Mouse (Mus musculus): ENCODE results near the gene Mtcl1. TPM values are rescaled to one million over a fixed set of nuclear protein-coding genes. Genes with fewer than 3 reads are reported as not detected.

Mtcl1 gene
- polyA plus RNA-seq, 1 experiment from 2014 or later = 1.8 TPM

DNA sequence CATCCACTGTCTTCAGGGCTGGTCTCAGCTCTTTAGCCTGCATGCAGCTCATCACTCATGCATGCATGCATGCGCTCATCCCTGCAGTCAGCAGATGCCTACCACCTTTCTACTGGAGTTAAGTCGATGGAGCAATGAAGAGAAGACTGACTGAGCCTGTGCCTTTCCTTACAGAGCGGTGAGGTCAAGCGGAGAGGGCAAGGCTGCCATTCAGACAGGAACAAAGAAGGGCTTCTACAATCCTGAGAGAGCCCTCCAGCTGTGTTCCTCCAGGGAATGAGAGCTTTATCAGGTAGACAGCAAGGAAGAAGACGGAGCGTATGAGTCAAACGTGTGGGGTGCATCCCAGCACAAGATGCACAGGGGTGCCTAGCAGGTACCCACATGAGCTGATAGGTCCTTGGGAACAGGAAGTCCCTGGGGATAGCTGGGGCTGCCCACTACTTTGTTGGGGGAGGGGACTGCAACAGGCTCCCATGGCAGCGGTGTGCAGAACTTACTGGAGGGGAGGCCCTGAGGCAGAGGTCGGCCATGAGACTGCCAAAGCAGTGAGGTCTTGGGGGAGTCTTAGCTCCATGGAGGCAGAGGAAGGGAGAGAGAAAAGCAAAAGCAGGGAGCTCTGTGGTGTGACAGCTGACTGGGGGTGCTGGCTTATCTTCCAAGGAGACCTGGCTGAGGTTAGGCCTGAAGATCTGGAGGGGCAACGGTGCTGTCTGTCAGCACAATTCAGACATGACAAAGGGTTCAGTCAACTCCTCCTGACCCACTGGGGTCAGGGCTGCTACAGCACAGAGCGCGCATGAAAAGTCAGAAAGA is 37.2 kb downstream of the Mtcl1 start:
- no peak overlapping the region for H3K4me2 ChIP-seq (replicated peaks; ENCODE audit: low read depth)
- H3K27me3 ChIP-seq (ENCODE audit: control insufficient read depth, insufficient read depth, low read length) = no peaks in the 10 kb centered on the region
- WGBS = 72% methylated on average over 12 of the region's 12 CpGs
- DNase-seq (ENCODE audit: low spot score) = no peak
- no peak overlapping the region for H3K4me3 ChIP-seq (ENCODE audit: low read depth, low read length)
- ATAC-seq (ENCODE audit: low FRiP score, low TSS enrichment) = no peak
- H3K9ac ChIP-seq (ENCODE audit: low read length) = no peak overlapping the region
- no peaks in the 10 kb centered on the region for H3K4me1 ChIP-seq (replicated peaks; ENCODE audit: control insufficient read depth, insufficient read depth)
- H3K9me3 ChIP-seq (ENCODE audit: control insufficient read depth, low read length) = no peaks in the 10 kb centered on the region
- TF ChIP-seq EP300 (optimal IDR thresholded peaks at IDR 0.05) (no peak), CTCF (IDR thresholded peaks at IDR 0.05; ENCODE audit: low read depth) (no peak)
- no peak overlapping the region for H3K27ac ChIP-seq (replicated peaks)
- H3K36me3 ChIP-seq (ENCODE audit: control insufficient read depth, insufficient read depth, low read length) = no peaks in the 10 kb centered on the region; the same call in 1 of the 2 replicates

GRCm38 (mm10) chr17:66410884-66411426 is 38.6 kb downstream of the Mtcl1 start:
- Histone ChIP-seq H3K9ac (ENCODE audit: low read length) (no peak overlapping the region), H3K36me3 (ENCODE audit: control insufficient read depth, insufficient read depth, low read length) (no peaks in the 10 kb centered on the region; the same call in 1 of the 2 replicates), H3K27me3 (ENCODE audit: control insufficient read depth, insufficient read depth, low read length) (no peaks in the 10 kb centered on the region), H3K4me1 (replicated peaks; ENCODE audit: control insufficient read depth, insufficient read depth) (no peaks in the 10 kb centered on the region), H3K4me2 (replicated peaks; ENCODE audit: low read depth) (no peak overlapping the region), H3K4me3 (ENCODE audit: low read depth, low read length) (no peak overlapping the region), H3K27ac (replicated peaks) (no peak overlapping the region), H3K9me3 (ENCODE audit: control insufficient read depth, low read length) (no peaks in the 10 kb centered on the region)
- ATAC-seq (ENCODE audit: low FRiP score, low TSS enrichment) = no peak
- TF ChIP-seq EP300 (optimal IDR thresholded peaks at IDR 0.05) = no peak
- TF ChIP-seq CTCF (IDR thresholded peaks at IDR 0.05; ENCODE audit: low read depth) = no peak
- no peak for DNase-seq (ENCODE audit: low spot score)
- 88% methylated on average over 11 of the region's 11 CpGs for WGBS

GRCm38 (mm10) chr17:66409070-66409605 is 40.4 kb downstream of the Mtcl1 start:
- Histone ChIP-seq H3K9ac (ENCODE audit: low read length) (no peak overlapping the region), H3K9me3 (ENCODE audit: control insufficient read depth, low read length) (no peaks in the 10 kb centered on the region), H3K4me2 (replicated peaks; ENCODE audit: low read depth) (no peak overlapping the region), H3K4me1 (replicated peaks; ENCODE audit: control insufficient read depth, insufficient read depth) (0 out of 2 replicates have a peak, but pooled peaks cover 2% of the 10 kb centered on the region), H3K27me3 (ENCODE audit: control insufficient read depth, insufficient read depth, low read length) (no peaks in the 10 kb centered on the region), H3K27ac (replicated peaks) (no peak overlapping the region), H3K4me3 (ENCODE audit: low read depth, low read length) (no peak overlapping the region), H3K36me3 (ENCODE audit: control insufficient read depth, insufficient read depth, low read length) (no peaks in the 10 kb centered on the region; the same call in 1 of the 2 replicates)
- WGBS = 33% methylated on average over 9 of the region's 9 CpGs
- no peak for ATAC-seq (ENCODE audit: low FRiP score, low TSS enrichment)
- TF ChIP-seq EP300 (optimal IDR thresholded peaks at IDR 0.05) (no peak), CTCF (IDR thresholded peaks at IDR 0.05; ENCODE audit: low read depth) (no peak)
- no peak for DNase-seq (ENCODE audit: low spot score)

GRCm38 (mm10) chr17:66408400-66408799 is 41.1 kb downstream of the Mtcl1 start:
- 85% methylated on average over 5 of the region's 5 CpGs for WGBS
- no peak for DNase-seq (ENCODE audit: low spot score)
- Histone ChIP-seq H3K4me2 (replicated peaks; ENCODE audit: low read depth) (no peak overlapping the region), H3K9me3 (ENCODE audit: control insufficient read depth, low read length) (no peaks in the 10 kb centered on the region), H3K36me3 (ENCODE audit: control insufficient read depth, insufficient read depth, low read length) (no peaks in the 10 kb centered on the region; the same call in 1 of the 2 replicates), H3K4me1 (replicated peaks; ENCODE audit: control insufficient read depth, insufficient read depth) (0 out of 2 replicates have a peak, but pooled peaks cover 2% of the 10 kb centered on the region), H3K4me3 (ENCODE audit: low read depth, low read length) (no peak overlapping the region), H3K9ac (ENCODE audit: low read length) (no peak overlapping the region), H3K27ac (replicated peaks) (no peak overlapping the region), H3K27me3 (ENCODE audit: control insufficient read depth, insufficient read depth, low read length) (no peaks in the 10 kb centered on the region)
- ATAC-seq (ENCODE audit: low FRiP score, low TSS enrichment) = no peak
- no peak for TF ChIP-seq EP300 (optimal IDR thresholded peaks at IDR 0.05)
- TF ChIP-seq CTCF (IDR thresholded peaks at IDR 0.05; ENCODE audit: low read depth) = no peak

DNA sequence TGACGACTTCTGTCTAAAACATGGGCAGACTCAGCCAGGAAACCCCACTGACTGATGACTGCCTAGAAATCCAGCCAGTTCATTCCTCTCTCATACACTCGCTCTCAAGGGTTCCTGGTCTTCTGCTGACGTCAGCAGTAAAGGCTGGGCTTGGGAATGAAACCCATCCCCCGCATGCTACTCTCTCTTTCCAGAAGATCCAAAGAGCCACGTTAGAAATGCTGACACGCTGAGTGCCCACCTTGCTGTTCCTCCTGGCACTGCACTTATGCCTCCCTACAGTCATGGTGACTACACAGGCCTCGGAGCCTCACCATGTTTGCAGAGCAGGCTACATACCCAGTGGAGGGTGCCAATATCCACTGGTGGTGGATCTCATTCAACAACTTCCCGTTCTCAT is 41.7 kb downstream of the Mtcl1 start:
- H3K9ac ChIP-seq (ENCODE audit: low read length) = no peak overlapping the region
- H3K36me3 ChIP-seq (ENCODE audit: control insufficient read depth, insufficient read depth, low read length) = no peaks in the 10 kb centered on the region; the same call in 1 of the 2 replicates
- TF ChIP-seq CTCF (IDR thresholded peaks at IDR 0.05; ENCODE audit: low read depth) = no peak
- no peak for TF ChIP-seq EP300 (optimal IDR thresholded peaks at IDR 0.05)
- H3K9me3 ChIP-seq (ENCODE audit: control insufficient read depth, low read length) = no peaks in the 10 kb centered on the region
- H3K27me3 ChIP-seq (ENCODE audit: control insufficient read depth, insufficient read depth, low read length) = no peaks in the 10 kb centered on the region
- WGBS = 61% methylated on average over 8 of the region's 8 CpGs
- H3K4me2 ChIP-seq (replicated peaks; ENCODE audit: low read depth) = no peak overlapping the region
- DNase-seq (ENCODE audit: low spot score) (no peak), ATAC-seq (ENCODE audit: low FRiP score, low TSS enrichment) (no peak)
- H3K27ac ChIP-seq (replicated peaks) = no peak overlapping the region
- 0 out of 2 replicates have a peak, but pooled peaks cover 2% of the 10 kb centered on the region for H3K4me1 ChIP-seq (replicated peaks; ENCODE audit: control insufficient read depth, insufficient read depth)
- no peak overlapping the region for H3K4me3 ChIP-seq (ENCODE audit: low read depth, low read length)

All from stomach, postnatal 0 days (tissue).